Mouse (Mus musculus) testis, postnatal 14 days (tissue): ENCODE measurements at regions not wholly inside any gene's neighbourhood (a gene's known extent, or its start where the extent isn't known, plus 50 kb on each side); places are given as distances from the start of the nearest gene placed in this dataset.
"Not testable (repeated sequence)": the region's sequence is repeated elsewhere in the genome, so short reads cannot be mapped to it uniquely, and the experiment has no call there.

Source experiments
- DNase-seq: peaks from one replicate; pipeline ENCODE4 v3.0.0; 2021; ENCODE audit warnings: low spot score

DNA sequence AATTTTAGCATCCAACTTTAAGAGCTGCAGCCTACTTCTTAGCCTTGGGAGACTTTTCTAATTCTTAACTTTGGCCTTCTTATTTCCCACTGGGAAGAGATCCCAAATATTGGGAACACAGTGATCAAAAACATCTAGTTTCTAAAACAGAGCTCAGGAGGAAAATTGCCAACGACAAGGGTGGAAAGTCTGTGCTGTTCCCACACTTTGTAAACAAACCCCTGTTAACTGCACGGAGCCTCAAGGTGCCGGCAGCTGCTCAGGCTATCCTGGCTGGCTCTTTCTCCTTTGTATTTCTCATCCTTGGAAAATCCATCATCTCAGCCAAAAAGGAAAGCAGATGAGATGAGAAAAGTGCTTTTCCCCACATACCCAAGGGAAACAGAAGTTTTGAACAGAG is 84.9 kb downstream of the Impad1 start:
- DNase-seq: peak; percentile 64

- DNase-seq: no peak
Observed at GRCm38 (mm10) chr4:4699102-4699501, 94.1 kb downstream of the Impad1 start.

DNA sequence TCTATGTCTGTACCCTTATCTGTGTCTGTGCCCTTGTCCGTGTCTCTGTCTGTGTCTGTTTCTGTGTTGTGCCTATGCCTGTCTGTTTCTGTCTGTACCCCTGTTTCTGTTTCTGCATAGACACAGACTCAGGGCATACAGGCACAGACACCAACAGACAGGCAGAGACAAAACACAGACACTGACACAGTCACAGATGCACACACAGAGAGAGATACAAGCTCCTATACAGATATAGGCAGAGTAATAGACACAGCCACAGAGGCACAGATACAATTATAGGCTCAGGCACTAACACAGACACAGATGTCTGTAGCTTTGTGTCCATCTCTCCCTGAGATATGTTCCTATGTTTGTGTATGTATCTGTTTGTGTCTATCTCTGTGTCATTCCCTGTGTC is 97.7 kb downstream of the Impad1 start:
- no peak for DNase-seq

- no peak for DNase-seq
Observed at GRCm38 (mm10) chr4:4686920-4687319, 106.2 kb downstream of the Impad1 start.

GRCm38 (mm10) chr4:4674607-4675006 is 118.5 kb downstream of the Impad1 start:
- no peak for DNase-seq

DNA sequence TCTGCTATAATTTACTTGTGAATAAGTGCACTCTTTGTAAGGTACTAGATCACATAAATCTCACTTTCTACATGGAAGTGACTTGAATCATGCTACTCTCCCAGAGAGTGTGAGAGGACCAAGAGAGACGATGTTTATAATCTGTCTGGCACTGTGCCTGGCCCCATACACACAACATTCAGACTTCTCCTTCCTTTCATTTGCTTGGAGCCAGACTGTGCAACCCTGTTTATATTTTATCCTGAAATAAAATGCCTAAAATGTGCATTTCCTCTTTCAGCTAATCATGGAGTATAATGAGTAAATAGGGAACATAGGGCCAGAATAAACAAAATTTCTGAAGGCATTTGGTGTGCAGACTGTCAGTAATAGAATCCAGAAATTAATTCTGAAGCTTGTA is 142.9 kb downstream of the Impad1 start:
- DNase-seq: no peak

GRCm38 (mm10) chr4:4645264-4645663 is 147.9 kb downstream of the Impad1 start:
- no peak for DNase-seq

DNA sequence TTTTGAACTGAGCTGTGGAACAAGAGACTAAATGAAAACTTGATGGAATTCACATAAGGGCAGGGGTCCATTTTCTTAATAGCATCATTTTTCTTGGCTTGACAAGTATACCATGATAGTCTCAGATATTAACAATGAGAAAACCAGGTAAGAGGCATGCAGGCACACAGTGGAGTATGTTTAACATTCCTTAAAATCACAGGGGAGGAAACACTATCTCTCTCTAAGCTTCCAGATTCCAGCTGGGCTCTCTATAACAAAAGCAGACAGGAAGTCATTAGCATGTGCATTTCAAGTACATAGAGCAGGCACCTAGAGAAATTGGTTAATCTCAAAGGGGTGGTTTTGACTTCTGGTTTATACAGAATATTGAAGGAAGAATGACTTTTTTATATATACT is 156.9 kb downstream of the Impad1 start:
- DNase-seq: no peak

DNA sequence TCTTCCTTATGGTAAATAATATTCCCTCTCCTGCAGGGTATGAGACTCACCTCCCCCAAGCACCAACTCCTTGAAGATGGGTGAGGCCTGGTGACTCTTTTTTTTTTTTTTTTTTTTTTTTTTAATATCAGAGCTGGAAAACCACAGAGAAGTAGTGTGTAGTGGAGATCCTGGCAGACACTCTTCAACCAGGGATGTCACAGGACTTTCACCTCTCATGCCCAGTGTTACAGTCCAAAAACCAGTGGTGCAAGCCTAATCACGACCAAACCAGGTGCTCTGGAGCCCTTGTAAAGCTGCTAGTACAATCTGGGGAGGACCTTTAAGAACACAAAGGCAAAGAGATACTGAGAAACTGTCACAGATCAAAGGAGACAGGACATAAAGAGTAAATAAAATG is 157.3 kb downstream of the Impad1 start:
- no peak for DNase-seq

GRCm38 (mm10) chr4:4635338-4635737 is 157.8 kb downstream of the Impad1 start:
- DNase-seq: no peak

DNA sequence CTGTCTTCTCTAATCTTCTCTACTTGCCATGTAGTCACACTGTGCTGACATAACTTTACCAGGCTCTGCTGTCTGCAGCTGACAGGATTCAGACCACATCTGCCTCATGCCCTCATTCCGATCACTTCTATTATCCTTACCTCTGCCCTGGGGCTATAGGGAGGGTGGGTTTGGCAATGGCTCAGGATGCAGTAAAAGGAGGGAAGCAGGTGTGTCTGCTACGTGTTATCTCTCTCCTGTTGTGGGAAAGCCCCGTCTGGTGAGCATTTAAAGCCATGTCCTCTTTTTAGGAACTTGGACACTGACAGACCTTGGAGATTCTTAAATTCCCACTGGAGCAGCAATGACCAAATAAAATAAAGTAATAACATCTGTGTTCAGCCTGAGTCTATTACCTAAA is 158.5 kb downstream of the Impad1 start:
- DNase-seq: no peak

- no peak for DNase-seq
Observed at GRCm38 (mm10) chr4:4630750-4631149, 162.4 kb downstream of the Impad1 start.

GRCm38 (mm10) chr4:4629251-4629650 is 163.9 kb downstream of the Impad1 start:
- no peak for DNase-seq

DNA sequence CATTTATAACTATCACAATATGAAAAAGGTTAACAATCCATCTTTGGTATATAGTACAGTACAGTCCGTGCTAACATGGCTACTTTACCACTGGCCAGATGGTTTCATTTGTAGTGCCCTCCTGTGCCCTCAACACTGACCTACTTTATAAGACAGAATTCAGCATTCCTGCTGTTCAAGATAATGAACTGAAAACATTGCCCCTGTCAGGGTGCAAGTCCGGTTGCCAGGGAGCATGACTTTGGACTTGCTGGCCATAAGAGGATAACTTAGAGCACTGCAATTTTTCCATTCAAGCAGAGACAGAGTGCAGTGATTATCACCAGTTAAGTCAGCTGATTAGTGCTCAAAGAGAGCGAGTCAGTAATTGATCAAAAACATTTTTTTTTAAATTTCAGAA is 169.3 kb downstream of the Impad1 start:
- DNase-seq: no peak

DNA sequence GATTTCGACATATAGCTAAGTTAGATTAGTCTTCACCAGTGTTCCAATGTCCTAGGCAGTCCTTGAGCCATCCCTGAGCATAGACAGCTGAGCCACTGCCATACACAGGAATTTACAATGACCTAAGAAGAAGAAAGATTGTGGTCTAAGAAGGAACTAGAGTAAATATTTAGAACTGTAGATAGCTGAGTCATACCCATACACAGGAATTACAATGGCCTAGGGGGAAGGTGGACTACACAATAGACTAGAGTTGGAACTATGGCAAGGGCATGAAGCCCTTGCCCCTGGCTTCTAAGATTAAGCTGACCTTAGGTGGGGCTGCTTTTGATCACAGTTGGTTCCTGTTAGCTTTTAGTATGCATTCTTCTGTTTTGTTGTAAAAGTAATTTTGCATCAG is 173.0 kb downstream of the Impad1 start:
- not testable (repeated sequence) for DNase-seq

GRCm38 (mm10) chr4:4614577-4614976 is 178.6 kb downstream of the Impad1 start:
- no peak for DNase-seq
